Mouse (Mus musculus): ENCODE results near the gene Nipal3. TPM values are rescaled to one million over a fixed set of nuclear protein-coding genes. Genes with fewer than 3 reads are reported as not detected.

The Nipal3 gene
- total and polyA plus RNA-seq, 2 experiments: 5.4 to 7.5 TPM

DNA sequence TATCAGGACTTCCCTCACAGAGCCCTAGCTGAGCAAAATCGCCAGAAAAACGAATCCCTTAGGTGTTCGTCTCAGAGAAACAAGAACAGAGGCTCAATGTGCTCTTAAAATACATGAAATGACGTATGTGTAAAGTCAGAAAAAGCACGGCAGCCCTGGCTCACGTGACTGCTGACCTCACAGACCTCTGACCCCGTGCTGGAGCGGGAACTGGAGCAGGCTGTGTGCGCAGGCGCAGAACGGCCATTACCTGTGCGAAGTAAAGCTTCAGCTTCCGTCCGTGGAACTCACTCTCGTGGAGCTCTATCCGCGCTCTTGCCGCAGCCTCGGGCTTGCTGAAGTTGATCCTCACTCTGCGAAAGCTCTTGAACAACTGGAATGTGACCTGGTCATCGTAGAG lies 74.8 kb downstream of the Nipal3 start:
- no peaks in the 10 kb centered on the region for H3K27me3 ChIP-seq (ENCODE audit: control insufficient read depth, insufficient read depth, low read length)
- no peaks in the 10 kb centered on the region for H3K79me2 ChIP-seq (ENCODE audit: control insufficient read depth, insufficient read depth, low read length)
- H3K36me3 ChIP-seq (ENCODE audit: control insufficient read depth, insufficient read depth, low read length): no peaks in the 10 kb centered on the region
- peaks cover 2% of the 10 kb centered on the region; the same call in 1 of the 2 replicates for H3K4me1 ChIP-seq (ENCODE audit: control insufficient read depth, insufficient read depth, low read length)
- DNase-seq (ENCODE audit: extremely low read depth, low read depth, low spot score): peak; percentile 72
- H3K9ac ChIP-seq (ENCODE audit: low read depth, low read length): no peak overlapping the region
- TF ChIP-seq POLR2A (IDR thresholded peaks at IDR 0.05; ENCODE audit: extremely low read depth, insufficient read depth, low read length) (no peak), CTCF (IDR thresholded peaks at IDR 0.05; ENCODE audit: low read depth, low read length) (no peak)
- no peak overlapping the region for H3K27ac ChIP-seq (replicated peaks; ENCODE audit: insufficient read depth, low read depth, low read length)
- no peak overlapping the region for H3K4me3 ChIP-seq (ENCODE audit: insufficient read depth, low read depth, low read length)
- 90% methylated on average over 21 of the region's 21 CpGs for WGBS

DNA sequence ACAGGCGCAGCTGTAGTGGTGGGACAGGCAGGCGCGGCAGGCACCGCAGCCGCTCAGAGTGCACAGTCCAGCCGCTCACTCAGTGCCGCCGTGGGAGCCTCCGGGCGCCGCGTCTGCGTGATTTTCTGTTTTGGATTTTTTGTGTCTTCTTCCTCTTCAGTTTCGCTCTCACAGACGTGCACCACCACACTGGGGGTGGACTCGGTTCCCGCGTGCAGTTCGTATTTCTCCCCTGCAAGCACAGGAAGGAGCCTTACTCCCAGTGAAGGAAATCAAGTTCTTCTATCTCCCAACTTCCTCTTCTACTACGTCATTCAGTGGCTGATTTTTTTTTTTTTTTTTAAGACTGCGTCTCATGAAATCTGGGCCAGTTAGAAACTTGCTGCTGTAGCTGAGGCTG lies 78.5 kb downstream of the Nipal3 start:
- peak overlapping the region; percentile 39 for H3K4me3 ChIP-seq (ENCODE audit: insufficient read depth, low read depth, low read length)
- no peaks in the 10 kb centered on the region for H3K79me2 ChIP-seq (ENCODE audit: control insufficient read depth, insufficient read depth, low read length)
- peak; percentile 24 for DNase-seq (ENCODE audit: extremely low read depth, low read depth, low spot score)
- H3K4me1 ChIP-seq (ENCODE audit: control insufficient read depth, insufficient read depth, low read length): peaks cover 2% of the 10 kb centered on the region; the same call in 1 of the 2 replicates
- H3K36me3 ChIP-seq (ENCODE audit: control insufficient read depth, insufficient read depth, low read length): no peaks in the 10 kb centered on the region
- TF ChIP-seq CTCF (IDR thresholded peaks at IDR 0.05; ENCODE audit: low read depth, low read length) (no peak), POLR2A (IDR thresholded peaks at IDR 0.05; ENCODE audit: extremely low read depth, insufficient read depth, low read length) (no peak)
- no peak overlapping the region; the same call in 1 of the 2 replicates for H3K27ac ChIP-seq (replicated peaks; ENCODE audit: insufficient read depth, low read depth, low read length)
- no peaks in the 10 kb centered on the region for H3K27me3 ChIP-seq (ENCODE audit: control insufficient read depth, insufficient read depth, low read length)
- H3K9ac ChIP-seq (ENCODE audit: low read depth, low read length): peak overlapping the region; percentile 33; the same call in 1 of the 2 replicates
- WGBS: 78% methylated on average over 21 of the region's 21 CpGs

DNA sequence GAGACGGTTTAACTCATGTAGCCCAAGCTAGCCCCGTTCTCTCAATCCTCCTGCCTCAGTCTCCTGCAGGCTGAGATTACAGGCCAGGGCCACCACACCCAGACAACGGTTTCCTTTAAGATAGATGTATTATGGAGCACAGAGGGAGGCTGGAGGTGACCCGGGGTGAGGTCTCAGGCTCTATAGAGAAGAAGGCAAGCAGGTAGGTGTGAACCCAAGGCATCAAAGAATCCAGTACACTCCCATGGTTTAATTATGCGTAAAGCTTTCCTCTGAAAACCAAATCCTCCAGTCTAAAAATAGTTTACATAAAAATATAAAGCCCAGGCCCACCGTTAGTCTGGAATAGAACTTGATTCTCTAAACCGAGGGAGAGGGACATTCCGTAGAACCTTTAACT lies 81.3 kb downstream of the Nipal3 start:
- Histone ChIP-seq H3K36me3 (ENCODE audit: control insufficient read depth, insufficient read depth, low read length) (no peaks in the 10 kb centered on the region), H3K9ac (ENCODE audit: low read depth, low read length) (no peak overlapping the region), H3K4me3 (ENCODE audit: insufficient read depth, low read depth, low read length) (no peak overlapping the region), H3K27me3 (ENCODE audit: control insufficient read depth, insufficient read depth, low read length) (no peaks in the 10 kb centered on the region), H3K79me2 (ENCODE audit: control insufficient read depth, insufficient read depth, low read length) (no peaks in the 10 kb centered on the region), H3K4me1 (ENCODE audit: control insufficient read depth, insufficient read depth, low read length) (no peaks in the 10 kb centered on the region), H3K27ac (replicated peaks; ENCODE audit: insufficient read depth, low read depth, low read length) (no peak overlapping the region)
- WGBS: 85% methylated on average over 8 of the region's 8 CpGs
- TF ChIP-seq CTCF (IDR thresholded peaks at IDR 0.05; ENCODE audit: low read depth, low read length): no peak
- no peak for TF ChIP-seq POLR2A (IDR thresholded peaks at IDR 0.05; ENCODE audit: extremely low read depth, insufficient read depth, low read length)
- DNase-seq (ENCODE audit: extremely low read depth, low read depth, low spot score): no peak

DNA sequence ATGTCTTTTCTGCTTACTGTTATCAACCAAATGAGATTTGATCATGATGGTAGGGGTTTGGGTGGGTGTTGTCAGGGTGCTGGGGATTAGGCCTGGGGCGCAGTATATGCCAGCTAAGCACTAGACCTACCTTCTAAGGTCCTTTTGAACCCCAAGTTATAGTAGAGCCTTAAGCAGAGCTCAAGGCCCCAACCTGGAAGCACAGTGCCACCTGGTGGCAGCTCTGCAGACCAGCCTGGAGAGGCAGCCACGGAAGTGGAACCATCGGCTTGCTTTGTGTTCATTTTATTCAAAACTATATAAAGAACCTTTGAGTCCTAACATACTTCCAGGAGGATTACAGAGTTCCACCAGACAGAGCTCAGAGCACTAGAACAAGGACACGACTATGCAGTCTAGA lies 83.2 kb downstream of the Nipal3 start:
- Histone ChIP-seq H3K79me2 (ENCODE audit: control insufficient read depth, insufficient read depth, low read length) (no peaks in the 10 kb centered on the region), H3K27ac (replicated peaks; ENCODE audit: insufficient read depth, low read depth, low read length) (no peak overlapping the region), H3K36me3 (ENCODE audit: control insufficient read depth, insufficient read depth, low read length) (no peaks in the 10 kb centered on the region), H3K27me3 (ENCODE audit: control insufficient read depth, insufficient read depth, low read length) (no peaks in the 10 kb centered on the region), H3K4me3 (ENCODE audit: insufficient read depth, low read depth, low read length) (no peak overlapping the region), H3K9ac (ENCODE audit: low read depth, low read length) (no peak overlapping the region), H3K4me1 (ENCODE audit: control insufficient read depth, insufficient read depth, low read length) (no peaks in the 10 kb centered on the region)
- TF ChIP-seq POLR2A (IDR thresholded peaks at IDR 0.05; ENCODE audit: extremely low read depth, insufficient read depth, low read length): no peak
- TF ChIP-seq CTCF (IDR thresholded peaks at IDR 0.05; ENCODE audit: low read depth, low read length): peak; percentile 98
- DNase-seq (ENCODE audit: extremely low read depth, low read depth, low spot score): peak; percentile 45
- WGBS: 28% methylated on average over 4 of the region's 4 CpGs

DNA sequence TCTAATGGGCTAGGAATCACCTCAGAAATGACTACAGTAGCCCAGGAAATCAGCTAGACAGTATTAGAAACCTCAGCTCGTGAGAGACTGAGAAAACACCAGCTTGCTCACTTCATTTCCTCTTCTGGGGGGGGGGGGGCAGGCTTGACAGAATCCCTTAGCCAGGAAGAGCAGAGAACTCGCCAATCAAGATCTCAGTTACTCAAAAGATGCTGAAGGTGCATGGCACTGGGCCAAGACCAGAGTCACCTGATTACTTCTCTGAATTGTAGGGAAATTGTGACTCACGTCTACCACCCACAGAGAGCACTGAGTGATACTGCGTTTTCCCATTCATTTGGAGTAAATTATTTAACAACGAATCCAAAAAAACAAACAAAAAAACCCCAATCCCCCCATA lies 88.7 kb downstream of the Nipal3 start:
- H3K27me3 ChIP-seq (ENCODE audit: control insufficient read depth, insufficient read depth, low read length): no peaks in the 10 kb centered on the region
- H3K4me3 ChIP-seq (ENCODE audit: insufficient read depth, low read depth, low read length): no peak overlapping the region
- TF ChIP-seq CTCF (IDR thresholded peaks at IDR 0.05; ENCODE audit: low read depth, low read length) (no peak), POLR2A (IDR thresholded peaks at IDR 0.05; ENCODE audit: extremely low read depth, insufficient read depth, low read length) (no peak)
- H3K9ac ChIP-seq (ENCODE audit: low read depth, low read length): no peak overlapping the region
- no peaks in the 10 kb centered on the region for H3K4me1 ChIP-seq (ENCODE audit: control insufficient read depth, insufficient read depth, low read length)
- 64% methylated on average over 5 of the region's 5 CpGs for WGBS
- H3K79me2 ChIP-seq (ENCODE audit: control insufficient read depth, insufficient read depth, low read length): no peaks in the 10 kb centered on the region
- H3K36me3 ChIP-seq (ENCODE audit: control insufficient read depth, insufficient read depth, low read length): no peaks in the 10 kb centered on the region
- no peak for DNase-seq (ENCODE audit: extremely low read depth, low read depth, low spot score)
- no peak overlapping the region for H3K27ac ChIP-seq (replicated peaks; ENCODE audit: insufficient read depth, low read depth, low read length)

DNA sequence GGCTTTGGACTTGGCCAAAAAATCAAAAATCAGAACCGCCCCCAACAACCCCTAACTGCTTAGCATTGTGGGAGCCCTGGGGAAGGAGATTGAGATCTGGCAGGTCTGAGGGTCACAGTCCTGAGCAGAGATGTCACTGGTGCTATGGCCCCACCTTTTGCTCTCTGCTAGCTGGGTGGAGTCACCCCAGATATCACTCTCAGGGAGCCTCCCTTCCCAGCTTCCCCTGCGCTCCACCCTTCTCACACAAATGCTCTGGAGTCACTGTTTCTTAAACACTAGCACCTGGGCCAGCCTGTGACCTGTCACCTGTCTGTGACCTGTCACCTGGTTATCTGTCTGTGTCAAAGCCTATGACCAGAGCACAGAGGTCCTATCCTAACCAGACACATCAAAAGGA lies 89.9 kb downstream of the Nipal3 start:
- no peak for DNase-seq (ENCODE audit: extremely low read depth, low read depth, low spot score)

More for the DNA sequence above, 89.9 kb downstream of the Nipal3 start:
- Histone ChIP-seq H3K9ac (ENCODE audit: low read depth, low read length) (no peak overlapping the region), H3K4me1 (ENCODE audit: control insufficient read depth, insufficient read depth, low read length) (no peaks in the 10 kb centered on the region), H3K36me3 (ENCODE audit: control insufficient read depth, insufficient read depth, low read length) (no peaks in the 10 kb centered on the region), H3K79me2 (ENCODE audit: control insufficient read depth, insufficient read depth, low read length) (no peaks in the 10 kb centered on the region), H3K4me3 (ENCODE audit: insufficient read depth, low read depth, low read length) (no peak overlapping the region), H3K27ac (replicated peaks; ENCODE audit: insufficient read depth, low read depth, low read length) (no peak overlapping the region), H3K27me3 (ENCODE audit: control insufficient read depth, insufficient read depth, low read length) (no peaks in the 10 kb centered on the region)
- WGBS: 90% methylated on average over 2 of the region's 2 CpGs
- TF ChIP-seq CTCF (IDR thresholded peaks at IDR 0.05; ENCODE audit: low read depth, low read length) (no peak), POLR2A (IDR thresholded peaks at IDR 0.05; ENCODE audit: extremely low read depth, insufficient read depth, low read length) (no peak)
